Mouse (Mus musculus): ENCODE data around the gene Gm12166.

GRCm38 (mm10) chr11:46054911-46055895 is 3.1 kb upstream of the Gm12166 start:
- TF ChIP-seq CTCF (IDR thresholded peaks at IDR 0.05; ENCODE audit: insufficient read depth, low read depth, low read length) (no peak), POLR2A (IDR thresholded peaks at IDR 0.05; ENCODE audit: insufficient read depth, low read depth, low read length) (no peak)
